Mouse (Mus musculus): ENCODE data around the gene Ppfia1. TPM values are rescaled to one million over a fixed set of nuclear protein-coding genes. Genes with fewer than 3 reads are reported as not detected.

Ppfia1 gene
- total and polyA plus RNA-seq, 2 experiments from 2014 or later, result 15.6 to 36.2 TPM

DNA sequence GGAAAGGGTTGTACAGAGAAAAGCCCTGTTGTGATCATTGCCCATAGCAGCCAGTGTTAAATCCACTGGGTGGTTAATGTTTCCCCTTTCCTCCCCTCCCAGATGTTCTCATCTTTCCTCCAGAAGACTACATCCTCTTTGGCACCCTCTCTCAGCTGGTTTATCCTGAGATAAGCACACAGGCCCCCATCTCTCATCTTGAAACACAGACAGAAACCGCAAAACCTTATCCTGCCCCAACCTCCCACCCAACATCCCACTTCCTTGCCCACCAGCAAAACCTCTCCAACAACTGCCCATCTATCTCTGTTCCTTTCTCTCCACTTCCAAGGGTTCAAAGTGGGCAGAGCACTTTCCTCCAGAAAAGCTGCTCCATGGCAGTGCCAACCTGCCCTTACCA, 46.7 kb downstream of the Ppfia1 start:
- Histone ChIP-seq H3K4me3 (ENCODE audit: low read length) (no peak overlapping the region), H3K27me3 (ENCODE audit: insufficient read depth, low read length) (no peaks in the 10 kb centered on the region), H3K36me3 (ENCODE audit: insufficient read depth, low read length) (peaks cover 68% of the 10 kb centered on the region), H3K27ac (no peak overlapping the region), H3K9me3 (ENCODE audit: low read length) (no peaks in the 10 kb centered on the region), H3K9ac (replicated peaks; ENCODE audit: low read length) (no peak overlapping the region), H3K4me1 (ENCODE audit: insufficient read depth, low read length) (no peaks in the 10 kb centered on the region), H3K4me2 (ENCODE audit: low read depth, low read length) (no peak overlapping the region)
- DNase-seq (ENCODE audit: low spot score) (no peak), ATAC-seq (no peak)
- 95% methylated on average over 1 of the region's 1 CpGs for WGBS
- TF ChIP-seq CTCF (IDR thresholded peaks at IDR 0.05; ENCODE audit: low read depth), result no peak

DNA sequence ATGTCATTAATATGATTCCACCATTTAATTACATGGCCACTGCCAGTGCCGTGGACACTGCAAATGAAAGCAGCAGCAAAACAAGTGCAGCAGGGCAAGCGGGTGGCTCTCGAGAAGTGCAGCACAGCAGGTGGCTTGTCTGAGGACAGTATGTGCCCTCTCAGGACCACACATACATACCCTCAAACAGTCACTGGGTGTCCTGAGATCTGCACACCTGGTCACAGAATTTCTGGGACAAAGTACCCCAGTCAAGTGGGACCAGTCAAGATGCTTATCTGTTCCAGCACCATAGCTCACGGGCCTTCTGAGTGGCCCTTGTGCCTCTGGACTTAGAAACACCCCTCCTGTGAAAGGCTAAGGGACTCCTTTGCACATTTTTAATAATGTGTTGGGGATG, 49.6 kb downstream of the Ppfia1 start:
- Histone ChIP-seq H3K4me3 (ENCODE audit: low read length) (no peak overlapping the region), H3K9me3 (ENCODE audit: low read length) (no peaks in the 10 kb centered on the region), H3K4me1 (ENCODE audit: insufficient read depth, low read length) (no peaks in the 10 kb centered on the region), H3K4me2 (ENCODE audit: low read depth, low read length) (no peak overlapping the region), H3K36me3 (ENCODE audit: insufficient read depth, low read length) (peaks cover 55% of the 10 kb centered on the region), H3K9ac (replicated peaks; ENCODE audit: low read length) (no peak overlapping the region), H3K27me3 (ENCODE audit: insufficient read depth, low read length) (no peaks in the 10 kb centered on the region), H3K27ac (no peak overlapping the region)
- no peak for DNase-seq (ENCODE audit: low spot score)
- no peak for TF ChIP-seq CTCF (IDR thresholded peaks at IDR 0.05; ENCODE audit: low read depth)
- no peak for ATAC-seq
- 80% methylated on average over 4 of the region's 4 CpGs for WGBS

DNA sequence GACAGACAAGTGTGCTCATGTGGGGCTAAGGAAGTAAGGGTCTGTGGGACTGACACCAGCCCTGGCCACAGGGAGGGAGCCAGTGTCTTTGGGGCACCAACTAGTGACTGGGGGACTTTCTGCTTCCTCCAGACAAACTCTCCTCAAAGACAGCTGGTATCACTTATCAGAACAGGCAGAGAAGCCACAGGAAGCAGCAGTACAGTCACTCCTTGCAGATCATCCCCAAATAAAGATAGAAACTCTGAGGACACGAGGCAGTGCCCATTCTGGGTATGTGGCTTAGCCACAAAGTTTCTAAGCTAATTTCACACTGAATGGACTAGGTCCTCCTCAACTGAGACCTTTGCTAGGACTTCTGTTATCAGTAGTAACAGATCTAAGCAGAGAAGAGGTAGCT, 60.6 kb downstream of the Ppfia1 start:
- H3K4me3 ChIP-seq (ENCODE audit: low read length), result no peak overlapping the region
- H3K36me3 ChIP-seq (ENCODE audit: insufficient read depth, low read length), result peaks cover 82% of the 10 kb centered on the region
- 90% methylated on average over 1 of the region's 1 CpGs for WGBS
- no peak overlapping the region for H3K27ac ChIP-seq
- no peak overlapping the region for H3K9ac ChIP-seq (replicated peaks; ENCODE audit: low read length)
- H3K9me3 ChIP-seq (ENCODE audit: low read length), result no peaks in the 10 kb centered on the region
- no peaks in the 10 kb centered on the region for H3K27me3 ChIP-seq (ENCODE audit: insufficient read depth, low read length)
- H3K4me2 ChIP-seq (ENCODE audit: low read depth, low read length), result no peak overlapping the region
- ATAC-seq (no peak), DNase-seq (ENCODE audit: low spot score) (no peak)
- no peaks in the 10 kb centered on the region for H3K4me1 ChIP-seq (ENCODE audit: insufficient read depth, low read length)
- TF ChIP-seq CTCF (IDR thresholded peaks at IDR 0.05; ENCODE audit: low read depth), result no peak

DNA sequence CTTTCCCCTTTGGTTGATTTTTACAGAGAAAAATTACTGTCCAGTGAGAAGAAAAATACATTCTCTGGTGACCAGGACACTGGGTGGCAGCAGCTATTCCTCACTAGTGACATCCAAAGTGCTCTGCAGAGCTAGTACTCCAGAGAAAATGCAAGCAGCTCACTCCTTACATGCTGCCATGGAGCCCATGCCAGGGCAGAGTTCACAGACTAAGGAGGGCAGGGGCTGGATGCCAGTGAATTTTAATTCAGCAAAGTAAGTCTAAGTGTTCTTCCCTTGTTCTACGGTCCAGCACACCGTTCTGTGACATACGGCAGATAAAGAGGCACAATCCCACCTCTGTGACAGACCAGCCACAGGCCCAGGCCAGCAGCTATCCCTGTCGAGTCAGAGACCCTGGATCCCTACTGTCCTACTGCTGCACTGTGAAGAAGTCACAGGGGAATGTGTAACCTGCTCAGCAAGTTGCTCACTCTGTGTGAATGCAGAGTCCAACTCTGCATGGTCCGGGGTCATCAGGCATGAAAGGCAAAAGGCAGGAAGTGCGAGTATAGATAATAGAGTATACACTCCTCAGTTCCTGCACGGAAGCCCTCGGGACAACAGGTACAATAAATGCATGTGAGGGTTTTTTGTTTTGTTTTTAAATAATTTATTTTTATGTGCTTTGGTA, 63.2 kb downstream of the Ppfia1 start:
- no peaks in the 10 kb centered on the region for H3K9me3 ChIP-seq (ENCODE audit: low read length)
- no peak for DNase-seq (ENCODE audit: low spot score)
- no peaks in the 10 kb centered on the region for H3K27me3 ChIP-seq (ENCODE audit: insufficient read depth, low read length)
- no peak for ATAC-seq
- WGBS, result 79% methylated on average over 8 of the region's 8 CpGs
- no peak overlapping the region for H3K27ac ChIP-seq
- no peak overlapping the region for H3K9ac ChIP-seq (replicated peaks; ENCODE audit: low read length)
- no peaks in the 10 kb centered on the region for H3K4me1 ChIP-seq (ENCODE audit: insufficient read depth, low read length)
- TF ChIP-seq CTCF (IDR thresholded peaks at IDR 0.05; ENCODE audit: low read depth), result no peak
- peaks cover 64% of the 10 kb centered on the region for H3K36me3 ChIP-seq (ENCODE audit: insufficient read depth, low read length)
- no peak overlapping the region for H3K4me2 ChIP-seq (ENCODE audit: low read depth, low read length)
- H3K4me3 ChIP-seq (ENCODE audit: low read length), result no peak overlapping the region

GRCm38 (mm10) chr7:144489067-144489774, 64.3 kb downstream of the Ppfia1 start:
- no peak for ATAC-seq

GRCm38 (mm10) chr7:144480314-144480713, 73.2 kb downstream of the Ppfia1 start:
- Histone ChIP-seq H3K4me1 (ENCODE audit: insufficient read depth, low read length) (no peaks in the 10 kb centered on the region), H3K27me3 (ENCODE audit: insufficient read depth, low read length) (no peaks in the 10 kb centered on the region), H3K4me2 (ENCODE audit: low read depth, low read length) (no peak overlapping the region), H3K27ac (no peak overlapping the region), H3K9ac (replicated peaks; ENCODE audit: low read length) (no peak overlapping the region), H3K36me3 (ENCODE audit: insufficient read depth, low read length) (peaks cover 64% of the 10 kb centered on the region), H3K9me3 (ENCODE audit: low read length) (no peaks in the 10 kb centered on the region), H3K4me3 (ENCODE audit: low read length) (no peak overlapping the region)
- no peak for TF ChIP-seq CTCF (IDR thresholded peaks at IDR 0.05; ENCODE audit: low read depth)
- DNase-seq (ENCODE audit: low spot score), result no peak
- no peak for ATAC-seq

More at GRCm38 (mm10) chr7:144489067-144489774, 64.3 kb downstream of the Ppfia1 start:
- H3K9me3 ChIP-seq (ENCODE audit: low read length), result no peaks in the 10 kb centered on the region
- TF ChIP-seq CTCF (IDR thresholded peaks at IDR 0.05; ENCODE audit: low read depth), result no peak
- 89% methylated on average over 6 of the region's 6 CpGs for WGBS
- H3K27me3 ChIP-seq (ENCODE audit: insufficient read depth, low read length), result no peaks in the 10 kb centered on the region
- no peaks in the 10 kb centered on the region for H3K4me1 ChIP-seq (ENCODE audit: insufficient read depth, low read length)
- H3K4me2 ChIP-seq (ENCODE audit: low read depth, low read length), result no peak overlapping the region
- H3K9ac ChIP-seq (replicated peaks; ENCODE audit: low read length), result no peak overlapping the region
- H3K4me3 ChIP-seq (ENCODE audit: low read length), result no peak overlapping the region
- DNase-seq (ENCODE audit: low spot score), result no peak
- no peak overlapping the region for H3K27ac ChIP-seq
- H3K36me3 ChIP-seq (ENCODE audit: insufficient read depth, low read length), result peaks cover 67% of the 10 kb centered on the region

DNA sequence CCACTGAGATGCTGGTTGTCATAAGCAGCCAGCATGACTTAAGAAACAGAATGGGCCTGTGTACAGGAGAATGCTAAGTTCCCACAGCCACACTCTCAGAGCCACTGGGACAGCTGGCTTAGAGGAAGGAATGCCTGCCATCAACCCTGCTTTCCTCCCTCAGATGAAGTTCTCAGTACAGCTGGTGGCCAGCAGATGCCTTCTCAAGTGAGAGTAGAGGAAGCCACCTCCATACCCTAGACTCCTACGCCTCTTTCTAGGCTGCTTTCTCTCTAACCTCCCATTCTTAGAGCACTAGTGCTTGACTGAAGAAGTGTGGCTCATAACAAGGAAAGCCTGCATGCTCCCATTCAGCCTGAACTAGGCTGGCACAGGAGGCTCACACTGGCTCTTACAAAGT, 74.0 kb downstream of the Ppfia1 start:
- Histone ChIP-seq H3K27ac (no peak overlapping the region), H3K9me3 (ENCODE audit: low read length) (no peaks in the 10 kb centered on the region), H3K36me3 (ENCODE audit: insufficient read depth, low read length) (peaks cover 57% of the 10 kb centered on the region), H3K4me3 (ENCODE audit: low read length) (no peak overlapping the region), H3K9ac (replicated peaks; ENCODE audit: low read length) (no peak overlapping the region), H3K27me3 (ENCODE audit: insufficient read depth, low read length) (no peaks in the 10 kb centered on the region), H3K4me2 (ENCODE audit: low read depth, low read length) (no peak overlapping the region), H3K4me1 (ENCODE audit: insufficient read depth, low read length) (no peaks in the 10 kb centered on the region)
- TF ChIP-seq CTCF (IDR thresholded peaks at IDR 0.05; ENCODE audit: low read depth), result no peak
- 96% methylated on average over 1 of the region's 1 CpGs for WGBS
- no peak for DNase-seq (ENCODE audit: low spot score)
- no peak for ATAC-seq
